Mouse (Mus musculus): Measurements from ENCODE around the gene Gm2115. TPM values are rescaled to one million over a fixed set of nuclear protein-coding genes. Genes with fewer than 3 reads are reported as not detected.

Gm2115 gene
- total RNA-seq, 2 experiments from 2014 or later, result 0.16 to 0.18 TPM

Other genes starting within 250 kb of the Gm2115 start
- 1 to 10 TPM in 1 of 2 experiments, under 1 TPM in 1; 0.72 to 1.1 TPM for gene Arnt2, start 118.8 kb upstream of the Gm2115 start, total RNA-seq (2021)
- gene Fah, start 77.8 kb downstream of the Gm2115 start, total RNA-seq (2021), result 1 to 10 TPM; 1.4 to 4.0 TPM
- gene Zfand6, start 161.0 kb downstream of the Gm2115 start, total RNA-seq (2021), result 10 to 100 TPM; 89.6 to 91.9 TPM

Measured in gastrocnemius, postnatal 25 days (tissue).